Mouse (Mus musculus) frontal cortex, adult (tissue): Measurements from ENCODE around the gene Slc35e3.

Source experiments
- ATAC-seq: cut with Nextera tagmentation; 2 replicates; pipeline ENCODE4 v1.9.2; 2017; ENCODE audit warnings: mild to moderate bottlenecking, moderate library complexity, mixed read lengths; ENCODE audit not compliant: low TSS enrichment

The Slc35e3 gene

GRCm38 (mm10) chr10:117776281-117777102, 30.3 kb upstream of the Slc35e3 start:
- no peak for ATAC-seq

GRCm38 (mm10) chr10:117775401-117776144, 29.4 kb upstream of the Slc35e3 start:
- no peak for ATAC-seq

GRCm38 (mm10) chr10:117774817-117775120, 28.6 kb upstream of the Slc35e3 start:
- no peak for ATAC-seq

GRCm38 (mm10) chr10:117774011-117774816, 28.0 kb upstream of the Slc35e3 start:
- ATAC-seq: no peak

GRCm38 (mm10) chr10:117773106-117773720, 27.0 kb upstream of the Slc35e3 start:
- no peak for ATAC-seq

- ATAC-seq: no peak
These were observed 26.4 kb upstream of the Slc35e3 start for GRCm38 (mm10) chr10:117772364-117773105.

- no peak for ATAC-seq
These were observed 25.0 kb upstream of the Slc35e3 start for GRCm38 (mm10) chr10:117771131-117771510.

GRCm38 (mm10) chr10:117770286-117771130, 24.3 kb upstream of the Slc35e3 start:
- ATAC-seq: no peak

- no peak for ATAC-seq
These were observed 23.5 kb upstream of the Slc35e3 start for GRCm38 (mm10) chr10:117769541-117770285.

GRCm38 (mm10) chr10:117768141-117768440, 21.9 kb upstream of the Slc35e3 start:
- ATAC-seq: no peak

GRCm38 (mm10) chr10:117767286-117768140, 21.3 kb upstream of the Slc35e3 start:
- no peak for ATAC-seq

GRCm38 (mm10) chr10:117766896-117767160, 20.7 kb upstream of the Slc35e3 start:
- ATAC-seq: no peak

- no peak for ATAC-seq
These were observed 20.1 kb upstream of the Slc35e3 start for GRCm38 (mm10) chr10:117766111-117766895.

GRCm38 (mm10) chr10:117765116-117765894, 19.1 kb upstream of the Slc35e3 start:
- ATAC-seq: no peak

GRCm38 (mm10) chr10:117764598-117764997, 18.4 kb upstream of the Slc35e3 start:
- no peak for ATAC-seq

GRCm38 (mm10) chr10:117763588-117764190, 17.5 kb upstream of the Slc35e3 start:
- ATAC-seq: no peak

- no peak for ATAC-seq
These were observed 16.8 kb upstream of the Slc35e3 start for GRCm38 (mm10) chr10:117762966-117763365.
